Mouse (Mus musculus) cerebral cortex, adult 2 months (tissue): ENCODE data around the gene Tmem106c.

Experiments
- WGBS: fragments of 180-500 bp; shearing (Covaris S2); methylation state at CpG from one replicate; pipeline ENCODE4 v1.1.7; 2018; 5-methylcytosine and 5-hydroxymethylcytosine counted together

The Tmem106c gene

GRCm38 (mm10) chr15:97963989-97964835 is at the start of gene Tmem106c:
Gene Tmem106c, plus strand, starts transcription at chr15:97964200.
- under 1% methylated on average over 67 of the region's 67 CpGs for WGBS

- 38% methylated on average over 9 of the region's 9 CpGs for WGBS
Measured at GRCm38 (mm10) chr15:97914331-97914747, 49.7 kb upstream of the Tmem106c start.

- WGBS: 84% methylated on average over 9 of the region's 9 CpGs
Measured at GRCm38 (mm10) chr15:97917994-97918393, 46.0 kb upstream of the Tmem106c start.

- WGBS: 92% methylated on average over 7 of the region's 7 CpGs
Measured at GRCm38 (mm10) chr15:97919217-97919616, 44.8 kb upstream of the Tmem106c start.

- 57% methylated on average over 5 of the region's 5 CpGs for WGBS
Measured at GRCm38 (mm10) chr15:97920306-97920705, 43.7 kb upstream of the Tmem106c start.

- WGBS: 94% methylated on average over 9 of the region's 9 CpGs
Measured at GRCm38 (mm10) chr15:97921796-97922195, 42.2 kb upstream of the Tmem106c start.

- 93% methylated on average over 2 of the region's 2 CpGs for WGBS
Measured at GRCm38 (mm10) chr15:97922421-97922820, 41.6 kb upstream of the Tmem106c start.

- 64% methylated on average over 4 of the region's 4 CpGs for WGBS
Measured at GRCm38 (mm10) chr15:97927018-97927417, 37.0 kb upstream of the Tmem106c start.

- WGBS: 54% methylated on average over 6 of the region's 6 CpGs
Measured at GRCm38 (mm10) chr15:97927821-97928220, 36.2 kb upstream of the Tmem106c start.

GRCm38 (mm10) chr15:97929259-97929824 is 34.7 kb upstream of the Tmem106c start:
- 74% methylated on average over 13 of the region's 13 CpGs for WGBS

- 77% methylated on average over 12 of the region's 12 CpGs for WGBS
Measured at GRCm38 (mm10) chr15:97932441-97932840, 31.6 kb upstream of the Tmem106c start.

- 53% methylated on average over 6 of the region's 6 CpGs for WGBS
Measured at GRCm38 (mm10) chr15:97938580-97938979, 25.4 kb upstream of the Tmem106c start.

GRCm38 (mm10) chr15:97940088-97940487 is 23.9 kb upstream of the Tmem106c start:
- WGBS: 93% methylated on average over 2 of the region's 2 CpGs

GRCm38 (mm10) chr15:97941306-97941705 is 22.7 kb upstream of the Tmem106c start:
- WGBS: 80% methylated on average over 2 of the region's 2 CpGs

- WGBS: 87% methylated on average over 8 of the region's 8 CpGs
Measured at GRCm38 (mm10) chr15:97942538-97942937, 21.5 kb upstream of the Tmem106c start.

GRCm38 (mm10) chr15:97943356-97943755 is 20.6 kb upstream of the Tmem106c start:
- 91% methylated on average over 8 of the region's 8 CpGs for WGBS

- 78% methylated on average over 11 of the region's 11 CpGs for WGBS
Measured at GRCm38 (mm10) chr15:97944919-97945574, 19.0 kb upstream of the Tmem106c start.

GRCm38 (mm10) chr15:97945656-97946315 is 18.2 kb upstream of the Tmem106c start:
- 87% methylated on average over 10 of the region's 11 CpGs for WGBS

GRCm38 (mm10) chr15:97948720-97949119 is 15.3 kb upstream of the Tmem106c start:
- 66% methylated on average over 7 of the region's 7 CpGs for WGBS

- 73% methylated on average over 3 of the region's 3 CpGs for WGBS
Measured at GRCm38 (mm10) chr15:97949706-97950105, 14.3 kb upstream of the Tmem106c start.

- 42% methylated on average over 7 of the region's 7 CpGs for WGBS
Measured at GRCm38 (mm10) chr15:97950240-97950639, 13.8 kb upstream of the Tmem106c start.
